Mouse (Mus musculus) natural killer cell, adult 2 months (primary cell): ENCODE data around the gene Smg9.
"Not testable (repeated sequence)": the region's sequence is repeated elsewhere in the genome, so short reads cannot be mapped to it uniquely, and the experiment has no call there.

Source experiments
- DNase-seq, 2 experiments: peaks; one replicate each; pipeline ENCODE4 v3.0.0; 2022; ENCODE audit warnings: low spot score in 2 of 2

Smg9 gene

DNA sequence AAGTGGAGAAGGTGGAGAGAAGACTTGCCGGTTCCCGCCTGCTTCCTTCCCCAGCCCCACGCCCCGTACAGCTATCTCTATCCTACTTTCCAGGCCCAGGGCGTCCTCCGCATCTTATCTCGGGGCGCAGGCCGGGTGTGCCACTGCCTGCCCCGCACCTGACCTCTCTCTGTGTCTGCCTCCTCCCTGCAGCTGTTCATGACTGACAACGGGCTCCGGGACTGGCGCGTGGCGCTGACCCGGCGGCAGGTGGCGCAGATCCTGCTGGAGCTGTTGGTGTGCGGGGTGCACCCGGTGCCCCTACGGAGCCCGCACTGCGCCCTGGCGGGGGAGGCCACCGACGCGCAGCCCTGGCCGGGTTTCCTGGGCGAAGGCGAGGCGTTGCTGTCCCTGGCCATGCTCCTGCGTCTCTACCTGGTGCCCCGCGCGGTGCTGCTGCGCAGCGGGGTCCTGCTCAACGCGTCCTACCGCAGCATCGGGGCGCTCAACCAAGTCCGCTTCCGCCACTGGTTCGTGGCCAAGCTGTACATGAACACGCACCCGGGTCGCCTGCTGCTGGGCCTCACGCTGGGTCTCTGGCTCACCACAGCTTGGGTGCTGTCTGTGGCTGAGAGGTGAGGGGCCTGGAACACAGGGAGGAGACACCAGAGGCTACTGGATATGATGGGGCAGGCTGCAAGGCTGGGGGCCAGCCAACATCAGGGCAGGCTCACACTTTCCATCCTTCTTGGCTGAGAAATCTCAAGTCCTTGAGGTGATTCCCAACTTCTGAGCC lies 22.1 kb upstream of the Smg9 start:
- DNase-seq: no peak

DNA sequence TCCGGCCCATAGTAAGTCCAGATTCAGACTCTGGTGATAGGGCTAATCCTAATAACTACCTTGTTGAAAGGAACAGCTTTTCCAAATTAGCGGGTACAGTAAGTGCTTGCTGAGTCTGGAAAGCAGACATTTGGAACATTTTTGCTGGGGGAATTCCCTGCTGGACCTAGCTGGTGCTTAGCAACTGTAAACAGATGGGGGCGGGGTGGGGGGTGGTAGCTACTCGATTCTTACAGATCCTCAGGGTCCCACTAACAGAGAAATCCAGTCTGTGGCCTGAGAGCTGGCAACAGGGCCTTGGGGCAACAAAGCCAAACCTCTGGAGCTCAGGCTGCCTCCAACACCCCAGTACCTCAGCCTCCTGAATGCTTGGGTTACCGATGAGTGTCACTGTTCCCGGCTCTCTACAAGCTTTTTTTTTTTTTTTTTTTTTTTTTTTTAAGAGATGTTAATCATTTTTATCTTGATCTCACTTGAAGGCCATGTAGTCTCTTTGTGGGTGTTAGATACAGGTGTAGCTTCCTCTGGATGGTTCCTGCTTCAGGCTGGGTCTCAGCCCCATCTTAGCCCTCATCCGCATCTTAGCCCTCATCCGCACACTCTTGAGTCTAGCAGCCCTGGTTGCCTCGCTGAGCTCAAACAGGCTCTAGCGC lies 21.2 kb upstream of the Smg9 start:
- DNase-seq: no peak

DNA sequence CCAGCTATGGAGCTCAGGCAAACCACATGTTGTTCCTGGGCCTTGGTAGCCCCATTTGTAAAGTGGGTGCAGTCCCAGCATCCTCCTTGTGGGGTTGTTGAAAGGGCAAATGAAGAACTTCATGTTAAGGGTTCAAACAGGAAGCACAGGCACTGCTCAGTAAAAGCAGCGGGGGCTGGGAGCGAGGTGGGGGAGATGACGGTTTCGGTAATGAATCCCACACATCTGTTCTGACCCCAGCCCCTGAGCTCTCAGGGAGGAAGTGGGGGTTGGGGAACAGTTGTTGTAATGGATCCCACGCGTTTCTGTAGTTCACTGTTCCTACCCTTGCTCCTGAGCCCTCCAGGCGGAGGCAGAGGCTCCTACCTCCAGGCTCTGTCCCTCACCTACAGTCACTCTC lies 19.5 kb upstream of the Smg9 start:
- DNase-seq: peak in 1 of 2 experiments; percentile 37

DNA sequence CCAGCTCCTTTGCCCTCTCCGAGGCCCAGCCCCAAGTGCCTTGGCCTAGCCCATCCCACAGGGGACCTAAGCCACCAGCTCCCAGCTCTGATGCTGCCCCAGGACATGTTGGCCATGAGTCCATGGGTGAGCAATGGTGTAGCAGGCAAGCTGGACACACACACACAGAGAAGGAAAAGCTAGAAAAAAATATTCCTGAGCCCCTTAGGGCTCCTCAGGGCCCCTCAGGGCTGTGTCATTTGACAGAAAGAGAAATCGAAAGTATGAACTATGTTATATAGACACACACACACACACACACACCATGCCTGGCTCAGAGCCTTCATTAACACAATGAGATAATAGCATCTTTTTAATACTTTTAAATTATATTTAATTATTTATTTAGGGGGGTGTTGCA lies 19.0 kb upstream of the Smg9 start:
- DNase-seq: no peak

DNA sequence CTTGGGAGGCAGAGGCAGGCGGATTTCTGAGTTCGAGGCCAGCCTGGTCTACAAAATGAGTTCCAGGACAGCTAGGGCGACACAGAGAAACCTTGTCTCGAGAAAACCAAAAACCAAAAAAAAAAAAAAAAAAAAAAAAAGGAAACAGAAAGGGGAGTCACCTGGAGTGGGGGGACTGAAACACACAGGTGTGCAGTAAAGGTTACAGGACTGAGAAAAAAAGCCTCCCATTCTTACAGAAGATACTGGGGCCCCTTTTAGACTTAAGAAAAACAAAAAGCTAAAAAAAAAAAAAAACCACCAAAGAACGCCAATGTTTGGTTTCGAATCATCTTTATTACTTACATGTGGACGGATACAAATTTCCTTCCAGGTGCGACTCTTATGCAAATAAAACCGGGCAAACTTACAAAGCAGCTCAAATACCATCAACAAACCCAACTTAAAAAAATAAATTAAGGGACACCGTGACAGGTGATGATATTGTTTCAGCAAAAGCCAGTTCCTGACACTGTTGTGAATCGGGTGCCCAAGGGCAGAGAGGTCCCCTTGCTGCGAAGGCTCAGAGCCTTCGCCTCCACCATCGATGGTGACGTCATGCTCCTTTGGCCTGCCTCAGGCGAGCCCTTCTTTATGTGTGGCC lies 16.6 kb upstream of the Smg9 start:
- no peak for DNase-seq

DNA sequence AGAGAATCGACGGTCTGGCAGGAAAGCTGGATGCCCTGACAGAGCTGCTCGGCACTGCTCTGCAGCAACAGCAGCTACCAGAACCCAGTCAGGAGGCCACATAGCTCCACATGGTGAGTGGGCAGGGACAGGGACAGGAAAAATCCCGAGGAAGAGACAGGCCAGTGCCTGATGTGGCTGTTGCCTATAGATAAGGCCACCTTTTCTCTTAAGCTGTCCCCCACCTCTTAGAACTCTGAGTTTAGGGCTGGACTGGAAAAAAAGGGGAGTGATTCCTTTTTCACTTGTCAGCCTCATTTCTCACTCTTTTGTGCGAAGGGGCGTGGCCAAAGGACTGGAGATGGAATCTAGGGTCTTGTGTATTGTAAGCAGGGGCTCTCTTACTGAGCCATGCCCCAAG lies 15.3 kb upstream of the Smg9 start:
- DNase-seq: no peak

DNA sequence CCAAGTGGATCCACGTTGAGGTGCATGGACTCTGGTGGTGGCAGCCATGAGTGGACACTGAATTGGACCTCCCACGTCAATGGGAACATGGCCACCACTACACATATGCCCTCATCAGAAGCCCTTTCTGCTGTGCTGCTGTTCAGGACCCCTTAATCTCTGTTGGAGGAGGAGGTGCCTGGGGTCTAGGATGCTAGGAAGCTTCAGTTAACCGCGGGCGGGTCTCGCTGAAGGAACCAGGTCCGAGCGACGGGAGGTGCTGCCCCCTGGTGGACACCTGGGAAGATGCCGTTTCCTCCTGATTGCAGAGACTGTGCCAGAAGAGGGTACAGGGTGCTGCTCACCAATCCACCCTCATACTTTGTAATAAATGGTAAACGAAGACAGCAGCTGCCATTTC lies 14.6 kb upstream of the Smg9 start:
- peak; percentile 60 to 77 for DNase-seq

DNA sequence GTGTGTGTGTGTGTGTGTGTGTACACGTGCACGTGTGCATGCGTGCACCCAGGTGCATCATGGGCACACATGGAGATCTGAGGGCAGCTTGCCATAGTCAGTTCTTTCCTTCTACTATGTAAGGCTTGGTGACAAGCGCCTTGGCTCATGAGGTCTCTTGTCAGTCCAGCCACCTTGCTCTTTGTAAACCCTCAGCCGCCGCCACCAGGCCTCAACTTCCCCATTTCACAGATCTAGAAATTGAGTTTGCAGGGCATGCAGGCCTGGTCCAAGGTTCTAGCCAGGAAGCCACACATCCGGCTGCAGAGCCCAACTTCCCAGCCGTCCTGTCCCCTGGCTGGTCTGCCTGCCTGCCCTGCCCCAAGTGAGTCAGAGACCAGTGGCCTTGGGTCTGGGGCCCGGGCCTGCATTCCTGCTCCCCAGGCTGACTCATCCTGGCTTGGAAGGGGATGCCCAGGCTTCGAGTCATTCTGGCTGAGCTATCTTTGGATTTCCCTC lies 12.3 kb upstream of the Smg9 start:
- DNase-seq: peak in 1 of 2 experiments; percentile 26

DNA sequence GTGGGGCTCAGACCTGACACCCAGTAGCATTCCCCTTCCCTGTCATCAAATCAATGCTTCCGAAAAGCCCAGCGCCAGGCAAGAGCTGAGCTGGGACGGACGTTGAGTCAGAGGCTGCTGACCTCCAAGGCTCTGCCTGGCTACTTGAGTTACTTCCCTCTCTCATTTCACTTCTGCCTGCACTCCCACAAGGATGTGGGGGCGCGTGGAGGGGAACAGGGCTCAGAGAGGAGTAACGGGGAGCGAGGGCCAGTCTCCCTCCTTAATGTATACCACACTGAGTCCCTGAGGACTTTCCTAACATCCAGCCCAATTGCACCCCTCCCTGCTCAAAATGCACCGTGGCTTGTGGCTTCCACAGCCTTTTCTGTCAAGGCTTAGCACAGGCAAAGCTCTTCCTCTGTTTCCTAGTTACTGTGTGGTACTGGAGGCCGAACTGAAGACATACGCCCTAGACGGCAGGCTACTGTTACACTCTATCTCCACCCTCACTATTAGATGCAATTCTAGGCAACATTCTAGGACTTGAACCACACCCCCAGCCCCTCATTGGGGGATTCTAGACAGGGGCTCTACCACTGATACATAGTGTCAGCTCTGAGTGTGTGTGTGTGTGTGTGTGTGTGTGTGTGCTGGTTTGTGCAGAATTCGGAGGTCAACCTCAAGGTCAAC lies 9.8 kb upstream of the Smg9 start:
- no peak for DNase-seq

DNA sequence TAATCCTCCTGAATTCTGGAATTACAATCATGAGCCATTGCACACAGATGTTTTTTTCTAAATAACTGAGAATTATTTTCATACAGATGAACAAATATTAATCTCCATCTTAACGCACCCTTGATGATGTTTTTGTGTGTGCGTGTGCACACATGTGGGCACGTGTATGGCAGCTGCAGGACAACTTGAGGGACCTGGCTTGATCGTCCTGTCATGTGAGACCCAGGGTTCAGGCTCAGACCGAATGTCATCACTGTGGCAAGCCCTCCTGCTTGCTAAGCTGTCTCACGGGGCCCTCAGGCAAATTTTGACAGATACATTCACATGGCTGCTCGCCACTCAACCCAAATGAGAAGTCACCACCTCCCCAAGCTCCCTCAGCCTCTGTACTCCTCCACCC lies 8.9 kb upstream of the Smg9 start:
- DNase-seq: no peak

DNA sequence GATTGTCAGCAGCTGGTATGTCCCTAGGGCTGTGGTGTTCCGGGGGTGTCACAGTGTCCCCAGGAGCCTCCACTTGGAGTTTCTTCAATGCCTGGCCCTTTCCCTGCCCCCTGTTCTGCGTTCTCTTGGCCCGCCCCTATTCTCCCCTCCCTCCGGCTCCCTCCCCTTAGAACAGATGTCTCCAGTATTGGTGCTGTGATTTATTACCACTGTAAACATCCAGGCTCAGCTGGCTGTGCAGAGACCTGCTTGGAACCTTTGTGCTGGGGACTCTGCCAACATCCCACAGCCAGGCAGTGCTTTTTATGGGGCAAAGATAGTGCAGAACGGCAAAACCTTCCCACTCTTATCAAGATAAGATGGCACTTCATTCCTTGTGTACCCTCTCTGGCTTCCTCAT lies 8.3 kb upstream of the Smg9 start:
- DNase-seq: no peak

DNA sequence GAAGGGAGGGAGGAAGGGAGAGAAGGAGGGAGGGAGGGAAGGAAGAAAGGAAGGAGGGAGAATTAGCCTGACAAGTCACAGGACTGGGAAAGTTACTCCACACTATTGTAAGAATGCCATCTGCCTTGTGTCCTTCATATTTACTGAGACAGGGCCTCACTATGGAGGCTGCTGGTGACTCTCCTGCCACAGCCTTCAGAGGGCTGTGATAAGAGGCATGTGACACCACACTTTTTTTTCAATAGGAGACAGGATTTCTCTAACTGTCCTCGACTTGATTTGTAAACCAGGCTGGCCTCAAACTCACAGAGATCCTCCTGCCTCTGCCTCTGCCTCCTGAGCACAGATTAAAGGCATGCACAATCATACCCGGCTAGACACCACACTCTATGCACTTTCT lies 7.7 kb upstream of the Smg9 start:
- no peak for DNase-seq

DNA sequence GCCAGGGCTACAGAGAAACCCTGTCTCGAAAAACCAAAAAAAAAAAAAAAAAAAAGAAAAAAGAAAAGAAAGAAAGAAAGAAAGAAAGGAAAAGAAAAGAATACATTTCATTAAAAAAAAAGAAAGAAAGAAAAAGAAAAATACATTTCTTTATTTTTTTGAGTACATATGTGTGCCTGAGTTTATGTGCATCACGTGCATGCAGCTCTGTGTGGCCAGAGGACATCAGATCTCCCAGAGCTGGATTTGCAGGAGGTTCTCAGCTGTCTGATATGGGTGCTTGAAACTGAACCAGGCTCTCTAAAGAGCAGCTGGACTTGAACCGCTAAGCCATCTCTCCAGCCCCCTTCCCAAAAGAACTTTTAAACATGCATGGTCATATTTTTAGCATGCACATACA lies 5.4 kb upstream of the Smg9 start:
- no peak for DNase-seq

DNA sequence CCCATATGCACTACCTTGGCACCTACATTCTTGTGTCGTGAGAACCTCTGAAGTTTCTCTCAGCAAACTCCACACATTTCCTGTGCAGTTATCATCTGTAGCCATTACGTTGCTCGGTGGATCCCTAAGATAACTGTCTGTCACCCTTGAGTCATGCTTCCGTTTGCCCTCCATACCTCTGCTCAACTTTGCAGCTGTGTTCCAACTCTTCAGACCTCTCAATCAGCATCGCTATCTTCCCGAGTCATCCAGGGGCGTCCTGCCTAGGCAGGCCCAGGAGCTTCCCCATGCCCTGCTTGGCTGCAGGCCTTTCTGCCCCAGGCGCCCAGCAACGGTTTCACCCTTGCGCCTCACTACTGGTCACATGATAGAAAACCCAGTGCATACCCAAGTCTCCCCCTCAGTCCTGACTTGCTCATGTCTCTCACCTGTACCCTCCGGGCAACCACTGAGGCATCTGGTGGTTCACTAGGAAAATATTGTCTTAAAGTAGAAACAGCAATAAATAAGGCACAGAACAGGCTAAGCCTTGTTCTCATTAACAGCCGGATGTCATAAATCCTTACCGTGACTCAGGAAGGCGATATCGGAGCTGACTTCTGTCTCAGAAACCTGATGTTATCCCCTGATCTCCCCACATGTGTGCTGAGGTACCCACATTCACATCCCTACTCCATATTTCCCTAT lies 4.8 kb upstream of the Smg9 start:
- peak; percentile 28 to 53 for DNase-seq

DNA sequence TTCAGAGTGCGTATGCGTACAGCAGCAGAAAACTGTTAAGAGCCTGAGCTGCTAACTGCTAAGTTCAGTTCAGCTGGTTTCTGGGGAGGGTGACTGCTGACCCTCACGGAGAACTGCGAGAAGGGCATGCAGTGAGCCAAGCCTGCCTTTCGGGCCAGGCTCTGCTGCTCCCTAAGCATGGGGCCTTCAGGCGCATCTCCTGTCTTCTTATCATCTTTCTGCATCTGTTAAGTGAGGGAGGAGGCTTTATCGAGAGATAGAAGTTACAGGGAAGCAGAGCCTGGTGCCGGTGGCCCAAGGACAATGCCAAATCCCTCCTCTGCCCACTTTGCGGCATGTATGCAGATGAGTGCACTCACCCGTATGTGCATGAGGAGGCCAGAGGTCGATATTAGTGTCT lies 2.6 kb upstream of the Smg9 start:
- DNase-seq: no peak

DNA sequence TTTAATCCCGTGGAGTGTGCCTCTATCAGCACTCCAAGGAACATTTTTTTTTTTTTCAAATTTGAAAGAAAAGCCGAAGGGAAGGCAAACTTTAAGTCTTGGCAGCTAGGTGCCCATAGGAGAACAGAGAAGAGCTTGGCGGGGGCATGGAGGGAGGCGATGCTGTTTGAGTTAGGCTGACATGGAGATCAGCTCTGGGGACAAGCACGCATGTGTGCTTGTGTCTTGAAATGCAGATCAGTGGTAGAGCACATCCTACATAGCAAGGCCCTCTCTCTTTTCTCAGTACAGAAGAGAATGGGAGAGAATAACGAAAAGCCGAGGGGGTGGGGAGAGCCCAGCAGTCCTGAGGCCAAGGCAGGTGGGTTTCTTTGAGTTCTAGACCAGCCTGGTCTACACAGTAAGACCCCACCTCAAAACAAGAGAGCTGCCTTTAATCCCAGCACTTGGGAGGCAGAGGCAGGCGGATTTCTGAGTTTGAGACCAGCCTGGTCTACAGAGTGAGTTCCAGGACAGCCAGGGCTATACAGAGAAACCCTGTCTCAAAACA lies 980 bp upstream of the Smg9 start:
- DNase-seq: no peak

DNA sequence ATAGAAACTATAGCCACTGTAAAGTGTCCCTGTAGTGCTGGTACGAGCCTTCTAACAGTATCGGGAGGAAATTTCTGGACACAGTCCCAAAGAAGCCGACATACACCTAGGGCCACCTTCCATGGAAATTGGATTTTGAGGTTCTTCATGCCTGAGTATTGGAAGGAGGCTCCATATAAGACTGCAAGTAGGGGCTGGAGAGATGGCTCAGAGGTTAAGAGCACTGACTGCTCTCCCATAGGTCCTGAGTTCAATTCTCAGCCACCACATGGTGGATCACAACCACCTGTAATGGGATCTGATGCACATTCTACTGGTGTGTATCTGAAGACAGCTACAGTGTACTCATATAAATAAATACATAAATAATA lies 648 bp downstream of the Smg9 start:
- DNase-seq: no peak

DNA sequence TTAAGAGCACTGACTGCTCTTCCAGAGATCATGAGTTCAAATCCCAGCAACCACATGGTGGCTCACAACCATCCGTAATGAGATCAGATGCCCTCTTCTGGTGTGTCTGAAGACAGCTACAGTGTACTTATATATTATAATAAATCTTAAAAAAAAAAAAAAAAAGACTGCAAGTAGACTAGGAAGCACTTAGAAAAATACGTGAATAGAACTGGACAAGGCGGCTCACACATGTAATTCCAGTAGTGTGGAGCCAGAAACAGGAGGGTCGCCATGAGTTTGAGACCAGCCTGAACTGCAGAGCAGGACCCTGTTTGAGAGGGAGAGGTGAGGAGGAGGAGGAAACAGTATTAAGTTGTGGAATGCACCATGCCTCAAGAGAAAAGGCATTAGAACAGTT lies 1.1 kb downstream of the Smg9 start:
- not testable (repeated sequence) for DNase-seq

DNA sequence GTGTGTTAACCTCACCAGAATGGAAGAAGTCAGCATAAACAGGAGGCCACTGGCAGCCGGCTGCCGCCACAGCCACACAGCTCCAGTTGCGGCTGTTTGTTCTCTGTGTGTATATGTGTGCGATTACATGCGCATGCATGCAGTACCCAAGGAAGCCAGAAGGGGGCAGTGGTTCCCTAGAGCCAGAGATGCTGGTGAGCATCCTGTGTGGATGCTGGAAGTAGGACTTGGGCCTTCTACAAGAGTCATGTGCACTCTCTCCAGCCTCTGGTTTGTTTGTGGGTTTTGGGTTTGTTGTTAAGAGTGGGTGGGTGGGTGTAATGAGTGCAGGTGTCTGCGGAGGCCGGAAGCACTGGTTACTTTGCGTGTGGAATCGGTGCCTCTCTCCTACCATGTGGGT lies 3.4 kb downstream of the Smg9 start:
- peak in 1 of 2 experiments; percentile 14 for DNase-seq

DNA sequence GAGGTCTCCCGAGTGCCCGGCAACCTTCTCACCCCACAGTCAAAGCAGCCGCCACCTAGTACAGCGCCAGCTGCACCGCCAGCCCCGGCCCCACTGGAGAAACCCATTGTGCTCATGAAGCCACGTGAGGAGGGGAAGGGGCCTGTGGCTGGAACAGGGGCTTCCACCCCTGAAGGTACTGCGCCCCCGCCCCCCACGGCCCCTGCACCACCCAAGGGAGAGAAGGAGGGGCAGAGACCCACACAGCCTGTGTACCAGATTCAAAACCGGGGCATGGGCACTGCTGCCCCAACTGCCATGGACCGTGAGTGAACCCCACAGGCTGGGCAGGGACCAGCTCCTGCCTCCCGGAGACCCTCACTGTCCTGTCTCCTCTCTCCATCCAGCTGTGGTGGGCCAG lies 6.2 kb downstream of the Smg9 start:
- no peak for DNase-seq

DNA sequence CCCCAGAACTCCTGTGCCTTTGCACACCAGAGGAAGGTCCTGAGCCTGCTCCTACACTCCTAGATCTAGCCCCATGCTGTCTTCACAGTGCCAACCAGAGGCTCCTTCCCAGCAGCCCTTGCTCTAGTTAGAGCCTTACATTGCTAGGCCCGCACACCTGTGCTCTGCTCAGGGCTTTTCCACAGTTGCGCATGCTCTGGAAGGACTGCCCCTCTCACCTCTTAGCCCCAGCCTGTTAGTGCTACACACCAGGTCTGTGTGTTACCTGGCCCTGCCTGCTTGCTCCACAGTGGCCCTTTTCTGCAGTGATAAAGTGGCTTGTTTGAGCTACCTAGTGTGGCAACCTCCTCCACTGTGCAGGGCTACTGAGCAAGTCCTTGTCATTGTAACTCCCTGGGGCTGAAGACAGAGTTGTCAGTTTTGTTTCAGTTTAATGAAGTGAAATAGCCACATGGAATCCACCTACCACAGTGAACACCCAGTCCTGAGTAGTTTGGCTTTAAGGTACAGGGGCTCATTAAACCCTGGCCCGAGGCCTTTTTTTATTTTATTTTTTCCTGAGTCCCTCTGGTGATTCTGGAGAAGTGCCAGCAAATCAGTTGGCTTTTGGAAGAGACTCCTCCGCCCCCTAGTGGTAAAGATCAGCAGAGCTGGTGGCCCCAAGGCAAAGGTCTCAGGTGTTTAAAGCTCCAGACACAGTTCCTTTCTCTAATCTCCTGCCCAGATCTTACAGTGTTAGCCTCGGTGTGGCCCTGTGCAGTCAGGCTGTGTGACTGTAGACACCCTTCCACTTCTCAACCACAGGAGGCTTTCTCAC lies 7.3 kb downstream of the Smg9 start:
- DNase-seq: peak; percentile 47 to 71
